Mouse (Mus musculus): Measurements from ENCODE around the gene Kcnj12.

GRCm38 (mm10) chr11:61040856-61041652 lies 18.7 kb downstream of the Kcnj12 start:
- 0 out of 2 replicates have a peak, but pooled peaks have one; percentile 5 for TF ChIP-seq CTCF (IDR thresholded peaks at IDR 0.05)
- no peak for TF ChIP-seq EP300 (IDR thresholded peaks at IDR 0.05)
